Mouse (Mus musculus) granulocyte monocyte progenitor cell, adult 5-6 weeks (primary cell): ENCODE data around the gene Grin2d. TPM values are rescaled to one million over a fixed set of nuclear protein-coding genes. Genes with fewer than 3 reads are reported as not detected.

Source experiments
- ATAC-seq: replicated peaks from 2 replicates; pipeline ENCODE4 v1.8.0; 2016; ENCODE audit warnings: mild to moderate bottlenecking, moderate TSS enrichment, inconsistent platforms; ENCODE audit not compliant: poor library complexity, severe bottlenecking
- total RNA-seq, 2 experiments: library from RNA; stranded (forward) in 1 of 2; stranded (reverse) in 1 of 2; fragments of 200-712, 200-1000 nt in 1 of 2; fragments of >200 nt in 1 of 2; fragmentation: Nextera tagmentation in 1 of 2; gene quantifications; 2 replicates each; pipeline ENCODE4 v1.2.3; 2014 to 2017

Gene Grin2d
- total RNA-seq, 2 experiments from 2014 or later, result not detected

GRCm38 (mm10) chr7:45786661-45787413, 91.3 kb downstream of the Grin2d start:
- no peak for ATAC-seq

- no peak for ATAC-seq
Measured at GRCm38 (mm10) chr7:45786136-45786578, 92.0 kb downstream of the Grin2d start.

- ATAC-seq, result no peak
Measured at GRCm38 (mm10) chr7:45785388-45786135, 92.6 kb downstream of the Grin2d start.

- ATAC-seq, result no peak
Measured at GRCm38 (mm10) chr7:45784524-45785372, 93.4 kb downstream of the Grin2d start, which contains the start of gene Sult2b1. Gene Sult2b1, minus strand, starts transcription at chr7:45784669.

- peak; percentile 67 for ATAC-seq
Measured at GRCm38 (mm10) chr7:45783511-45784091, 94.6 kb downstream of the Grin2d start, which contains the start of gene Lmtk3. Gene Lmtk3, plus strand, starts transcription at chr7:45783738.

GRCm38 (mm10) chr7:45782271-45782670, 95.9 kb downstream of the Grin2d start:
- ATAC-seq, result peak; percentile 11; the same call in 1 of the 2 replicates

Other genes starting within 250 kb of the Grin2d start
- not detected in 2 replicates for gene Mamstr, start 238.4 kb downstream of the Grin2d start, total RNA-seq (2014; fragmentation: Nextera tagmentation)
- 0.36 TPM in 1 of 2 replicates, not detected in the other for gene Mamstr, start 238.4 kb downstream of the Grin2d start, total RNA-seq (2017)
- gene Fut2, start 212.0 kb downstream of the Grin2d start, total RNA-seq (2014; fragmentation: Nextera tagmentation), result 0.24 TPM in 1 of 2 replicates, not detected in the other
- not detected in 2 replicates for gene Fut2, start 212.0 kb downstream of the Grin2d start, total RNA-seq (2017)
- gene Ntn5, start 194.4 kb downstream of the Grin2d start, total RNA-seq (2014; fragmentation: Nextera tagmentation), result not detected in 2 replicates
- gene Ntn5, start 194.4 kb downstream of the Grin2d start, total RNA-seq (2017), result not detected in 2 replicates
- not detected in 2 replicates for gene Sec1, start 184.0 kb downstream of the Grin2d start, total RNA-seq (2014; fragmentation: Nextera tagmentation)
- gene Sec1, start 184.0 kb downstream of the Grin2d start, total RNA-seq (2017), result not detected in 2 replicates
- not detected in 2 replicates for gene Car11, start 178.5 kb downstream of the Grin2d start, total RNA-seq (2014; fragmentation: Nextera tagmentation)
- gene Car11, start 178.5 kb downstream of the Grin2d start, total RNA-seq (2017), result 0.09 TPM in 1 of 2 replicates, not detected in the other
- gene Dbp, start 173.3 kb downstream of the Grin2d start, total RNA-seq (2014; fragmentation: Nextera tagmentation), result 1.7 and 3.1 TPM in 2 replicates
- gene Dbp, start 173.3 kb downstream of the Grin2d start, total RNA-seq (2017), result 4.0 and 6.3 TPM in 2 replicates
- 2,165 and 2,847 TPM in 2 replicates for gene Rpl18, start 162.9 kb downstream of the Grin2d start, total RNA-seq (2014; fragmentation: Nextera tagmentation)
- gene Rpl18, start 162.9 kb downstream of the Grin2d start, total RNA-seq (2017), result 1,831 and 2,021 TPM in 2 replicates
- gene Sphk2, start 160.4 kb downstream of the Grin2d start, total RNA-seq (2014; fragmentation: Nextera tagmentation), result 14.9 and 26.4 TPM in 2 replicates
- 10.0 and 10.6 TPM in 2 replicates for gene Sphk2, start 160.4 kb downstream of the Grin2d start, total RNA-seq (2017)
- gene Fam83e, start 157.2 kb downstream of the Grin2d start, total RNA-seq (2014; fragmentation: Nextera tagmentation), result 0.34 and 0.90 TPM in 2 replicates
- 0.39 and 0.77 TPM in 2 replicates for gene Fam83e, start 157.2 kb downstream of the Grin2d start, total RNA-seq (2017)
- not detected in 2 replicates for gene Spaca4, start 152.6 kb downstream of the Grin2d start, total RNA-seq (2014; fragmentation: Nextera tagmentation)
- not detected in 2 replicates for gene Spaca4, start 152.6 kb downstream of the Grin2d start, total RNA-seq (2017)
- not detected in 2 replicates for gene Lmtk3, start 94.6 kb downstream of the Grin2d start, total RNA-seq (2014; fragmentation: Nextera tagmentation)
- not detected in 2 replicates for gene Lmtk3, start 94.6 kb downstream of the Grin2d start, total RNA-seq (2017)
- gene Sult2b1, start 93.7 kb downstream of the Grin2d start, total RNA-seq (2014; fragmentation: Nextera tagmentation), result 1.3 and 3.3 TPM in 2 replicates
- gene Sult2b1, start 93.7 kb downstream of the Grin2d start, total RNA-seq (2017), result 0.39 TPM in 1 of 2 replicates, not detected in the other
- 32.7 and 36.3 TPM in 2 replicates for gene Cyth2, start 63.8 kb downstream of the Grin2d start, total RNA-seq (2014; fragmentation: Nextera tagmentation)
- gene Cyth2, start 63.8 kb downstream of the Grin2d start, total RNA-seq (2017), result 33.1 and 35.3 TPM in 2 replicates
- 0.47 and 0.71 TPM in 2 replicates for gene Kcnj14, start 53.6 kb downstream of the Grin2d start, total RNA-seq (2014; fragmentation: Nextera tagmentation)
- gene Kcnj14, start 53.6 kb downstream of the Grin2d start, total RNA-seq (2017), result not detected in 2 replicates
- gene Grwd1, start 47.4 kb downstream of the Grin2d start, total RNA-seq (2014; fragmentation: Nextera tagmentation), result 30.9 and 33.6 TPM in 2 replicates
- 21.9 and 27.3 TPM in 2 replicates for gene Grwd1, start 47.4 kb downstream of the Grin2d start, total RNA-seq (2017)
- gene Kdelr1, start 5.6 kb downstream of the Grin2d start, total RNA-seq (2014; fragmentation: Nextera tagmentation), result 123 and 143 TPM in 2 replicates
- 65.2 and 72.5 TPM in 2 replicates for gene Kdelr1, start 5.6 kb downstream of the Grin2d start, total RNA-seq (2017)
- gene Syngr4, start 18.3 kb upstream of the Grin2d start, total RNA-seq (2014; fragmentation: Nextera tagmentation), result 3.7 and 4.0 TPM in 2 replicates
- gene Syngr4, start 18.3 kb upstream of the Grin2d start, total RNA-seq (2017), result 0.41 TPM in 1 of 2 replicates, not detected in the other
- gene Tmem143, start 18.6 kb upstream of the Grin2d start, total RNA-seq (2014; fragmentation: Nextera tagmentation), result 14.5 and 21.2 TPM in 2 replicates
- 9.5 and 12.5 TPM in 2 replicates for gene Tmem143, start 18.6 kb upstream of the Grin2d start, total RNA-seq (2017)
- 244 and 297 TPM in 2 replicates for gene Emp3, start 43.0 kb upstream of the Grin2d start, total RNA-seq (2014; fragmentation: Nextera tagmentation)
- 174 and 251 TPM in 2 replicates for gene Emp3, start 43.0 kb upstream of the Grin2d start, total RNA-seq (2017)
- 3.1 TPM in 1 of 2 replicates, not detected in the other for gene Ccdc114, start 45.7 kb upstream of the Grin2d start, total RNA-seq (2014; fragmentation: Nextera tagmentation)
- 1.8 and 3.0 TPM in 2 replicates for gene Ccdc114, start 45.7 kb upstream of the Grin2d start, total RNA-seq (2017)
- gene Abcc6, start 151.9 kb upstream of the Grin2d start, total RNA-seq (2014; fragmentation: Nextera tagmentation), result not detected in 2 replicates
- gene Abcc6, start 151.9 kb upstream of the Grin2d start, total RNA-seq (2017), result not detected in 2 replicates
- gene Nomo1, start 155.3 kb upstream of the Grin2d start, total RNA-seq (2014; fragmentation: Nextera tagmentation), result 40.8 and 56.0 TPM in 2 replicates
- 59.7 and 71.5 TPM in 2 replicates for gene Nomo1, start 155.3 kb upstream of the Grin2d start, total RNA-seq (2017)
- gene Kcnj11, start 222.4 kb upstream of the Grin2d start, total RNA-seq (2014; fragmentation: Nextera tagmentation), result not detected in 2 replicates
- gene Kcnj11, start 222.4 kb upstream of the Grin2d start, total RNA-seq (2017), result not detected in 2 replicates